Mouse (Mus musculus) intestine, postnatal 0 days (tissue): ENCODE data around the gene Apoc2. TPM values are rescaled to one million over a fixed set of nuclear protein-coding genes. Genes with fewer than 3 reads are reported as not detected.

Experiments
- ATAC-seq: fragments of 200-750 bp; cut with Nextera tagmentation; 2 replicates; pipeline ENCODE4 v1.8.0; 2017; ENCODE audit warnings: mild to moderate bottlenecking, moderate TSS enrichment, moderate library complexity
- H3K27ac ChIP-seq: fragments of 300-500 bp; sonication (generic); 2 replicates; pipeline ENCODE4 v1.5.1; 2014; ENCODE audit warnings: mild to moderate bottlenecking, low read depth, low read length, moderate library complexity
- H3K27me3 ChIP-seq: fragments of 300-500 bp; sonication (generic); replicated peaks from 2 replicates; pipeline ENCODE4 v1.6.1; 2014; ENCODE audit warnings: low read length, mixed read lengths; ENCODE audit not compliant: control insufficient read depth, insufficient read depth
- H3K36me3 ChIP-seq: fragments of 300-500 bp; sonication (generic); 2 replicates; pipeline ENCODE4 v1.6.1; 2014; ENCODE audit warnings: mild to moderate bottlenecking, moderate library complexity; ENCODE audit not compliant: control insufficient read depth, insufficient read depth
- H3K4me1 ChIP-seq: fragments of 300-500 bp; sonication (generic); replicated peaks from 2 replicates; pipeline ENCODE4 v1.6.1; 2014; ENCODE audit warnings: antibody characterized with exemption, low read length, mixed read lengths; ENCODE audit not compliant: control insufficient read depth, insufficient read depth
- H3K4me2 ChIP-seq: fragments of 300-500 bp; sonication (generic); replicated peaks from 2 replicates; pipeline ENCODE4 v1.6.1; 2014; ENCODE audit warnings: low read depth, mild to moderate bottlenecking, moderate library complexity
- H3K4me3 ChIP-seq: fragments of 300-500 bp; sonication (generic); 2 replicates; pipeline ENCODE4 v1.5.1; 2014; ENCODE audit warnings: low read depth, low read length
- H3K9ac ChIP-seq: fragments of 300-500 bp; sonication (generic); 2 replicates; pipeline ENCODE4 v1.6.1; 2014; ENCODE audit warnings: mild to moderate bottlenecking, low read depth, low read length
- H3K9me3 ChIP-seq: fragments of 300-500 bp; sonication (generic); 2 replicates; pipeline ENCODE4 v1.6.1; 2016; ENCODE audit warnings: mixed run types; ENCODE audit not compliant: control insufficient read depth
- CTCF ChIP-seq: sonication (generic); IDR thresholded peaks from 2 replicates; pipeline ENCODE4 v1.5.1; 2016; ENCODE audit warnings: low read depth, mild to moderate bottlenecking, control low read depth, antibody characterized with exemption, moderate library complexity
- WGBS: fragments of 180-500 bp; shearing (Covaris S2); extraction: QIAGEN DNeasy Blood & Tissue Kit; methylation state at CpG from one replicate; pipeline ENCODE4 v1.1.7; 2014; 5-methylcytosine and 5-hydroxymethylcytosine counted together
- polyA plus RNA-seq: library from polyadenylated mRNA; unstranded; fragments of >200 nt; fragmentation: Nextera tagmentation; extraction: Ambion mirVana; gene quantifications from 2 replicates; pipeline ENCODE4 v1.2.1, GENCODE M21; 2015

The Apoc2 gene
- polyA plus RNA-seq, 1 experiment from 2014 or later = 12,482 TPM

DNA sequence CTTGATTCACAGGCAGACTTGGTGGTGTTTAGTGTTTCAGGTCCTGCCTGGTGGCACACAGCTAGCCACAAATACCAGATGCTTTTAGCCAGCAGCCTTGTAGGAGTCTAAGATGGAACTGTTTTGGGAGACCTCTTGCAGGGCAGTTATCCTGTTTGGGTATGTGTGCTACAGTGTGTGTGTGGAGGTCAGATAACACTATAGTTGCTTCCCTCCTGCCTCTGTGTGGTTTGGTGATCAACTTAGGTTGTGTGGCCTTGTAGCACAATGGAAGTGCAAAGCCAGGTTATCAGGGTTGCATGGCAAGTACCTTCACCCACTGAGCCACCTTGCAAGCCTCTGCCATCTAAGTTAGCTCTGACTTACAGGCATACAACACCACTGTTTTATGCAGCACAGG, 45.0 kb downstream of the Apoc2 start:
- TF ChIP-seq CTCF = no peak
- Histone ChIP-seq H3K4me2 (no peak overlapping the region), H3K4me1 (no peaks in the 10 kb centered on the region), H3K27ac (no peak overlapping the region), H3K36me3 (peaks cover 49% of the 10 kb centered on the region), H3K27me3 (no peaks in the 10 kb centered on the region), H3K9me3 (no peaks in the 10 kb centered on the region), H3K4me3 (no peak overlapping the region), H3K9ac (no peak overlapping the region)
- ATAC-seq = no peak

DNA sequence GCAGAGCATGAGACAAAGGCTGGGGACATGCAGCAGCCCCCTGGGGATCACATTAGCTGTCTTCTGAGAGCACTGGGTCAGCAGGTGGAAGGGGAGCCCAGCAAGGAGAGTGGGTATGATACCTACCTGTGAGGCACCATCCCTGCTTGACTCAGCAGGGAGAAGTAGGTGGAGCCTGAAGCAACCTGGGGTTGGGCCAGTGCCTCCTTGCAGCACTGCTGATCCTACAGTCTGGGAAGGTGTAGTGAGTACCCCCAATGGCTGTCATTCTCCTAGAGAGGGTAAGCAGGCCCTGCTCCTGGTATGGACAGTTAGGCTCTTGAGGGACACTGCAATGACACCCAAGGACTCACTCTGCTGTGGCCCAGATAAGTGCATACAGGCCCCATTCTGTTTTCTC, 45.5 kb downstream of the Apoc2 start:
- no peak for TF ChIP-seq CTCF
- H3K4me3 ChIP-seq = no peak overlapping the region
- peaks cover 45% of the 10 kb centered on the region for H3K36me3 ChIP-seq
- H3K4me1 ChIP-seq = no peaks in the 10 kb centered on the region
- no peak overlapping the region for H3K4me2 ChIP-seq
- no peak overlapping the region for H3K9ac ChIP-seq
- H3K27ac ChIP-seq = no peak overlapping the region
- no peaks in the 10 kb centered on the region for H3K27me3 ChIP-seq
- ATAC-seq = no peak
- no peaks in the 10 kb centered on the region for H3K9me3 ChIP-seq

- ATAC-seq = peak; percentile 48
- H3K9me3 ChIP-seq = no peaks in the 10 kb centered on the region
- TF ChIP-seq CTCF = no peak
- H3K36me3 ChIP-seq = peaks cover 16% of the 10 kb centered on the region
- H3K9ac ChIP-seq = peak within 1 kb of the TSS; percentile 71
- H3K4me2 ChIP-seq = peak within 1 kb of the TSS; percentile 99
- no peaks in the 10 kb centered on the region for H3K27me3 ChIP-seq
- H3K27ac ChIP-seq = peak within 1 kb of the TSS; percentile 96
- WGBS = under 1% methylated on average over 41 of the region's 41 CpGs
- H3K4me3 ChIP-seq = peak within 1 kb of the TSS; percentile 82
- H3K4me1 ChIP-seq = no peaks in the 10 kb centered on the region
Observed at GRCm38 (mm10) chr7:19629361-19629734, 48.4 kb downstream of the Apoc2 start, which contains the start of gene Relb. Gene Relb (minus strand): TSS chr7:19629438.

- WGBS = 1% methylated on average over 57 of the region's 57 CpGs
- H3K4me3 ChIP-seq = peak overlapping the region; percentile 82
- H3K4me2 ChIP-seq = peak overlapping the region; percentile 99
- peak overlapping the region; percentile 96 for H3K27ac ChIP-seq
- no peaks in the 10 kb centered on the region for H3K27me3 ChIP-seq
- TF ChIP-seq CTCF = no peak
- H3K9me3 ChIP-seq = no peaks in the 10 kb centered on the region
- H3K4me1 ChIP-seq = no peaks in the 10 kb centered on the region; the same call in 1 of the 2 replicates
- ATAC-seq = peak; percentile 95
- peak overlapping the region; percentile 71 for H3K9ac ChIP-seq
- peaks cover 10% of the 10 kb centered on the region for H3K36me3 ChIP-seq
Observed at GRCm38 (mm10) chr7:19628536-19629360, 49.0 kb downstream of the Apoc2 start.

GRCm38 (mm10) chr7:19628192-19628535, 49.6 kb downstream of the Apoc2 start:
- Histone ChIP-seq H3K27me3 (no peaks in the 10 kb centered on the region), H3K4me1 (peaks cover 1% of the 10 kb centered on the region; the same call in 1 of the 2 replicates), H3K36me3 (peaks cover 4% of the 10 kb centered on the region), H3K27ac (peak overlapping the region; percentile 96), H3K9ac (no peak overlapping the region), H3K9me3 (no peaks in the 10 kb centered on the region), H3K4me2 (peak overlapping the region; percentile 99), H3K4me3 (peak overlapping the region; percentile 82)
- ATAC-seq = no peak
- WGBS = 12% methylated on average over 17 of the region's 17 CpGs
- TF ChIP-seq CTCF = no peak

DNA sequence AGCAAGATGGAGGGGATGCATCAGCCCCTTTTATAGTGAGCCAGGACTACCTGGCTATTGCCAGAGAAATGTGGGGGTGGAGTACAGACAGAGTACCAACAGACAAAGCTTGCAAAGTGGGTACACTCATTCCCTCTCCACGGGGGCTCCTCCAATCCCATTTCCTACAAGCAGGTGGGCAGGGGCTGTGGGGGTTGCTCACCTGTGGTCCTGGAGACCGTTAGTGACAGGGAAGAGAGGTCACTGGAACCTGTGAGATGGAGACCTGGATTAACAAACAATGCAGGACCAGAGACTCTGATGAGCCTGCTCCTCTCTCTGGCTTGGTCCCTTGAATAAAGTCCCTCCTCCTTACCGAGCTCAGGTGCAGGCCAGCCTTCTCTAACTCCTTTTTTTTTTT, 50.0 kb downstream of the Apoc2 start:
- no peak for ATAC-seq
- TF ChIP-seq CTCF = no peak
- H3K9ac ChIP-seq = no peak overlapping the region
- no peaks in the 10 kb centered on the region for H3K9me3 ChIP-seq
- WGBS = 66% methylated on average over 3 of the region's 3 CpGs
- H3K4me2 ChIP-seq = peak overlapping the region; percentile 99
- H3K36me3 ChIP-seq = peaks cover under 1% of the 10 kb centered on the region; the same call in 1 of the 2 replicates
- no peaks in the 10 kb centered on the region for H3K27me3 ChIP-seq
- peak overlapping the region; percentile 82 for H3K4me3 ChIP-seq
- peak overlapping the region; percentile 96; the same call in 1 of the 2 replicates for H3K27ac ChIP-seq
- peaks cover 5% of the 10 kb centered on the region; the same call in 1 of the 2 replicates for H3K4me1 ChIP-seq
